Mouse (Mus musculus) cerebellum, adult 9-10 months (tissue): Measurements from ENCODE around the gene C1ql4.

Experiments
- DNase-seq: peaks from one replicate; pipeline ENCODE4 v3.0.0; 2022

C1ql4 gene

DNA sequence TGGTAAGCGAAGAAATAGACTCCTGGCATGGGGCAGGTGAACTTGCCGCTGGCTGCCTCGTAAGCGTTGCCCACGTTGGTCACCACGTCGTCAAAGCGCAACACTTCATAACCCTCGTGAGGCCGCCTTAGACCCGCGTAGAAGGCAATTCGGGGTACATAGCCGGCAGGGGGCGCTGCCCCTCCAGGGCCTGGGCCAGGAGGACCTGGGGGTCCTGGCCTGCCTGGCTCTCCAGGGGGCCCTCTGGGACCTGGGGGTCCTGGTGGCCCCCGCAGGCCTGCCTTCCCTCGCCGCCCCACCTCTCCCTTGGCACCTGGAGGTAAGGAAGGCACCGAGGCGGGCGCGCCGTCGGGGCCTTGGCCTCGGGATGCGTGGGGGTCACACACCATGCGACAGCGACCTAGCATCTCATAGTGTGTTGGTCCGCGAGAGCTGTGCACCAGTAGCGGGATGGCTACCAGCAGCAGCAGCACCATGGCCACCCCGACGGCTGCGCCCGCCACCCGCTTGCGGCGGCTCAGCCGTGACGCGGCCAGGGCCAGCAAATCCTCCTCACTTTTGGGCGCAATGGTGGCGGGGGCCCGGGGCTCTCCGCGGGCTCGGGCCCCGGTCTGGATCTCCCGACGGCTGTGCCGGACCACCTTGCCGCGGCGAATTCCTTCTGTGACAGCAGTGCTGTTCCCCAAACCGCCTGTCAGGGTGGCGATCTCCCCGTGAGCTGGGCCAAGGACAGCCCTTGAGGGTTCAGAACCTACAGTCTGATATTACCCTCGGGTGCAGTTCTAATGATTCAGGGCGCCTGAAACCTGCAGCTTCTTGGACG, at the start of gene C1ql4:
Gene C1ql4 (minus strand): TSS at position 565 of the 823 bp plus-strand sequence.
- no peak for DNase-seq

DNA sequence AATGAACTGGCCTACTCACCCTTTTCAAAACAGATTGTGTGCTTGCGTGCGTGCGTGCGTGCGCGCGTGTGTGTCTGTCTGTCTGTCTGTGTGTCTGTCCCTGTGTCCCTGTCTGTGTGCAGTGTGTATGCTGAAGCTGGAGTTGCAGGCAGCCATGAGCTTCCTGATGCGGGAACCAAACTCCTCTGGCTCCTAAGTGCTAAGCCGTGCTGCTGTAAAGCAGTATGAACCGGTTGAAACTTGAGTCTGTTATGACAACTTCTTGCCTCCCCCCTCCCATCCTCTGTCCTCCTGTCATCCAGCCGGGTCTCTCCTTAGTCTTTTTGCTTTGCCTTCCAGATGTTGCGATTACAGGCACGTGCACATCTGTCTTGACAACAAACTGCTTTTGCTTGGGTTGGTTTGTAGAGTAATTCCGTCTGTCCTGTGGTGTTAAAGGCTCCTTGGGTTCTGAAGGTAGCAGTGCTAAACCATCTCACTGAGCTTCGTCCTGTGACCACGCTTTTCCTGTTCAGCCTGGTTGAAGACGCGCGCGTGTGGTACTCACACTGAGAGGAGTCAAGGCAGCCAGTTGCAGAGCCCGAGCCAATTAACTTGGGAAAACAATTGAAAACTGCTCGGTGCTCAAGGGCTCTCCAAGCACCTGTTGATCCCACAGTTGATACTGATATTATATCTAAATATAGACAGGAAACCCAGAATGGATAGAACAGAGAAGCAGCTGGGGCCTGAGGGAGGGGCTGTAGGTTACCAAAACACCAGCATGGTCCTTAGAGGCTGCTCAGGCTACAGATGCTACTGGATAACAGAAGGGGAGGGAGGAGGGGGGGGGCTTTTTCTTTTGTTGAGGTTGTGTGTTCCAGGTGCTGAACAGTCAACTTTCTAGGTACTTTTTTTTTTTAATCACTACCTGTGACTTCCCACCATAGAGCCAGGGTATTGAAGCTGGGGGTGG, 42.6 kb upstream of the C1ql4 start:
- DNase-seq: no peak

DNA sequence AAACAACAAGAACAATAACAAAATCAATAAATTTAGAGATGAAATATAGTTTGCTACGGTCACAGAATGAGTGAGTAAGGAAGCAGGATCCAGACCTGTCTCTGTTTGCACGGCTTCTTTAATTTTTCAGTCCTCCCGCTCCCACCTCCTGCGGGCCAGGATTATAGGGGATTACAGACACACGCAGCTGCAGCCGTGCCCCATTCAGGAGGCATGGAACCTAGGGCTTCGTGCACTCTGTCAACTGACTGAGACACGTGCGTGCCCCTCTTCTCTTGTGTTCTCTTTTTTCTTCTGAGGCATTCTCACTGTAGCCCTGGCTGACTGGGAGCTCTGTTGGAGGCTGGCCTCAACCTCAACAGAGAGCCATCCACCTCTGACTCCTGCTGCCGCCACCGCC, 41.8 kb upstream of the C1ql4 start:
- DNase-seq: no peak

DNA sequence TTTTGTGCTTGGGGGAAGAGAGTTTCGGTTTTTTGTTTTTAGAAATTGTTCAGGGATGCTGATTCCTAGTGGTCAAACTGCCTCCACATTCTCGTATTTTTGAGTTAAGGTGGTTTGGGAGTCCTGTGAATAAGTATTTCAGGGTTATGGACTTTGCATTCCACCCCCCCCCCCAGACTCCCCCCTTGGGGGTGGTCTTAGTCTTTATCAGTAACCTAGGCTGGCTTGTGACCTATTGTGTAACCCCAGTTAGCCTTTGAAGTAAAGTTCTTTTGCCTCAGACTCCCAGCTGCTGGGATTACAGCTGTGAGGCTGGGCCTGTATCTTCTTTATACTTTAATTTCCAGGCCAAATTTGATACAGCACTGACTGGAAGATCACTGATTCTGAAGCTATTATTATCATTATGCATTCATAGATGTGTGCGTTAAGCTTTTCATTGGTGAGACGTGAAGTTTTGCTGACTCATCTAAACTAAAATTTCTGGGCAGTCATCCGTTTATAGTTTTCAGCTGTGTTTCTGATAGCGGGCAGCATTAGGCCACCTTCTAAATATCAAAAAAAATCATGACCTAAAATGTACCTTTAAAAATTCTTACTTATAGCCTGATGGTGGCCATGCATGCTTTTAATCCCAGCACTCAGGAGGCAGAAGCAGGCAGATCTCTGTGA, 40.4 kb upstream of the C1ql4 start:
- no peak for DNase-seq

DNA sequence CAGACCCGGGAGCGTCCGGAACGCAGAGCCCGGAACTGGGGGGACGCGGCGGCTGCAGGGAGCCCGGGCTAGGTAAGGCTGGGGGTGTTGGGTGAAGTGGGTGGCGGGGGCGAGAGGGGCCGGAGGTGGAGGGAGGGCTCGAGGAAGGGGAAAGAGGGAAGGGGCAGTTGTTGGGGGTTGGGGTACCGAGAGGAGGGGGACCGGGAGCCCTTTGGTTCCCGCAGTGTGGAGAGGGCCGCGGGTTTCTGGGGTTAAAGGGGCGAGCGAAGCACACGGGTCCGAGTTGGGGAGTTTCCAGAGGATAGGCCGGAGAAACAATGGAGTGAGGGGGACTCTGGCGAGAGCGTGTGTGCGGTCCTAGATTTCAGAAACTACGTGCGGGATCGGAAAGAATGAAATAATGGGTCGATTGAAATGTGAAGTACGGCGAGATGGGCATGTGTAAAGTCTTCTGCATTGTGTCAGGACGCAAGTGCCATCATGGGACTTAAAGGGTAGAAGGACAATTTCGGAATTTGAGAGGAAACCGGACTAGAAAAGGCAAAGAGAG, 39.3 kb upstream of the C1ql4 start:
- peak; percentile 23 for DNase-seq

DNA sequence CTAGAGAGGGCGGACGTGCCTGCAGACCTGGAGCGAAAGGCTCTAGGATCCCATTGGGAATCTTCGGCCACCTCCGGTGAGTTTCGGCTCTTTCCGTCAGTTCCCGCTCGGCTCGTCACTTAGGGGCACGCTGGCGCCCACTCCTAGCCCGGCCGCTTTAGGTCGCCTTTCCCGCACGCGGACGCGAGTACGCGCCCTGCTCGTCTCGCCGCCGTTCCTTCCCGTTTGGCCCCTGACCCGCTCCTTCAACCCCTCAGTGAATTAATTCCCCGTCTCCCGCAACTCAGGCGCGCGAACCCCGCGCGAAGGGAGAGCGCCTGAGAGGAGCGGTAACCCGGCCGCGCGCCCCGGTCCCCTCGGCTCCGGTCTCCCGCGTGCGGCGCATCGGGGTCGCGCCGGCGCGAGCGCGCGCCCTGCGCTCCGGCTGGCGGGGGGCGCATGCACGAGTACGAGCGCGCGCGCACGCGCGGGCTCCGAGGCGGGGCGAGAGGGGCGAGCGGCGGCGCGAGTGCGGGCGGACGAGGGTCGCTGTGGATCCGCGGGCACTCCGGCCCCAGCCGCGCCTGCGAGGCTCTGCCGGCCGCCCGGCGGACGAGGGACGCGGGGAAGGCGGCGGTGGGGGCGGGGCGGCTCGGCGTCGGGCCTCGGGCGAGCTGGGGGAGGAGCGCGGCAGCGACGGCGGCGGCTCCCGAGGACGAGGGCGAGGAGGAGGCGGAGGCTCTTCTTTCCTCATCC, 38.6 kb upstream of the C1ql4 start:
- peak; percentile 89 for DNase-seq

DNA sequence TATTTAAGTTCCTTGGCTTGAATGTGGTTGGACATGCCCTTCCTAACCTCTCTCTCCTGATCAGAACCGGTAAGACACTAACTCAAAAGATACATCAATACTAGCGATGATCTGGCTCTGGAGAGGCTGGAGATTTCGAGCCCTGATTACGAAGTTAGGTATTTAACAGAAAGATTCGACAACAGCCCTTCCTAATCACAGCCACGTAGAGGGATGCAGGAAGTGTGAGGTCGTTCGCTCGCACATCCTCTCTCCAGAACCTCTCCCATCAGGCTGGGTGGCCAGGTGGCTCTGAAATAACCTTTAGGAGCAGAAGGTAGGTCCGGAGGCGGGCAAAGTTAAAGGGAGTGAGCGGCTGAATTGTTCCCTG, 38.1 kb upstream of the C1ql4 start, which contains the start of gene Spats2:
Gene Spats2 (plus strand): TSS at position 206 of the 370 bp plus-strand sequence.
- DNase-seq: no peak

DNA sequence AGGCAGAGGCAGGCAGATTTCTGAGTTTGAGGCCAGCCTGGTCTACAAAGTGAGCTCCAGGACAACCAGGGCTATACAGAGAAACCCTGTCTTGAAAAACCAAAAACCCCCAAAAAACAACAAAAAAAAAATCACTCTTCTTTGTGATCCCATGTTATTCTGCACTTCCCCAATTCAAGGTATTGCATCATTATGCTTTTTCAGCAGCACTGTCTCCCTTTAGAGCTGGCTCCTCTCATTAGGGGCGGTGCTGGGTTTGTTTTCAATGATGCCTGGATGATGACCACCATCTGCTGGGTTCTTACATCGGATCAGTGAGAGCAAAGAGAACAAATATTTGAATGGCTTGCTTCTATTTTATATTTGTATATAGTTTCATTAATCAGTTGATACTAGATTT, 35.0 kb upstream of the C1ql4 start:
- no peak for DNase-seq

DNA sequence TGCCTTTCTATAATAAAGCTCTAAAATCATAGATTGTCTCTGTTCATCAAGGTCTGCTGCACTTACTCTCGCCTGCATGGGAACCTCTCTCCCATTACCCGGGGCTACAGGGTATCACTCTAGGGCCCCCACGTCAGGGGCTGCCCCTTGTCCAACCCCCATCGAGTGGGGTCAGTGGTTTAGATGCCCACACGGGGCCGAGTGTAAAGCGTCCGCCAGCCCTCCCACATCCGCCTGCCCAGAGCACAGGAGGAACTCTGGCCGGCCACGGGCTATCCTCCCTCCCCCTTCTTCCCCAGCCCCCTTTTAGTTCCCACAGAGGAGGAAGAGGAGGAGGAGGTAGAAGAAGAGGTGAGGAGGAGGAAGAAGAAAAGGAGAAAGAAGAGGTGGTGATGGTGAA, 33.2 kb upstream of the C1ql4 start:
- no peak for DNase-seq

DNA sequence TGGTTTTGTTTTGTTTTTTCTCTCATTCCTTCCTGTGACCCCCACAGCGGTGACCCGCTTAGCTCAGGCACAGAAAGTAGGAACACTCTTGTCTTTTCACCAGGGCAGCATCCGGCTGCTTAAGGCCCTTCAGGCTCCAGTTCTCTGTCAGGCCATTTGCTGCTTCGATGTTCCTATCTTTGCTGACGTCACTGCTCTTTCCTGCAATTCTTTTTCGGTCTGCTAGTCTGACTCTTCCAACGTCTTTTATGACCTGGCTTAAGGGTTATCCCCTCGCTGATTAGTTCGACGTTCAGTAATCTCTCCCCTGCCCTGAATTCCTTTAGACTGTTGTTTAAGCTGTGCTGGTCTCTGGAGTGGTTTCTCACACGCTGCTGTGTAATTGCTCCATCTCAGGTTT, 28.9 kb upstream of the C1ql4 start:
- DNase-seq: no peak

DNA sequence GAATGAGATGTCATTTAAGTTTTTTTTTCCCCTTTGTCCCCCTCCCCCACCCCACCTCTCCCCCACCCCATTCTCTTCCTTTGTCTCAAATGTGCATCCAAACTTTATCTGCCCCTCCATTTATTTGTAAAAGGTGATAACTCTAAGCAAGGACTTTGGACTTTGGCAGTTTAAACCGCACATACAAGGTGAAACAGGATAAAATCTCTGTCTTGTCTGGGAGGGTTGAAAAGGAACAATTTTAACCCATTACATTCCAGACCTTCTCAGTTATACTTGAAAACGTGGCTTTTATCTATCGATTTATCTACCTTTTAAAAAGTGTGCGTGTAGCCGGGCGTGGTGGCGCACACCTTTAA, 27.4 kb upstream of the C1ql4 start:
- no peak for DNase-seq

DNA sequence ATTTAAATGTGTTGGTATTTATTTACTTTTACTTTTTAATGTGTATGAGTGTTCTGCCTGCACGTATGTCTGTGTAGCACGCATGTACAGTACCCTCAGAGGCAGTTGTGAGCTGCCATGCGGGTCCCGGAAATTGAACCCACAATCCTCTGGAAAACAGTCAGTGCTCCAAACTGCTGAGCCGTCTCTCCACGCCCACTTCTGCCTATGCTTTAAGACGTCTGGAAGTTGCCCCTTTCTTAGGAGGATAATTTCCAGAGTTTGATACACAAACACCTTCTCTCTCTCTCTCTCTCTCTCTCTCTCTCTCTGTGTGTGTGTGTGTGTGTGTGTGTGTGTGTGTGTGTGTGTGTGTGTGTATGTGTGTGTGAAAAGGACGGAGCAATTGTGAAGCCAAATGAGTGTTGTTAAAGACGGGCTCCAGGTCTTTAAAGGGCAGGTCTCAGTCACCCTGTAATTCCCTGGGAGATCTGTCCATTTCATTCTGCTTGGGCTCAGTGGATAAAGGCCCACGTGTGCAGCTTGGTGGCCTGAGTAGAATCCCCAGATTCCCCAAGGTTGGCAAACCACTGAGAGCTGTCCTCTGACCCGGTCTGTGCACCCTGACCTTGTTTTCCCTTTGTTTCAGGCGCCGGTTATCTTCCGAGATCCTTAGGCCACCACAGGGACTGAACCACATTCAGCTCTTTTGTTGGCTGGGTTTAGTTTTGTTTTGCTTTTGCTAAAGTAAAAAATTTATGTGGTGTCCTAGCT, 26.9 kb upstream of the C1ql4 start:
- no peak for DNase-seq

DNA sequence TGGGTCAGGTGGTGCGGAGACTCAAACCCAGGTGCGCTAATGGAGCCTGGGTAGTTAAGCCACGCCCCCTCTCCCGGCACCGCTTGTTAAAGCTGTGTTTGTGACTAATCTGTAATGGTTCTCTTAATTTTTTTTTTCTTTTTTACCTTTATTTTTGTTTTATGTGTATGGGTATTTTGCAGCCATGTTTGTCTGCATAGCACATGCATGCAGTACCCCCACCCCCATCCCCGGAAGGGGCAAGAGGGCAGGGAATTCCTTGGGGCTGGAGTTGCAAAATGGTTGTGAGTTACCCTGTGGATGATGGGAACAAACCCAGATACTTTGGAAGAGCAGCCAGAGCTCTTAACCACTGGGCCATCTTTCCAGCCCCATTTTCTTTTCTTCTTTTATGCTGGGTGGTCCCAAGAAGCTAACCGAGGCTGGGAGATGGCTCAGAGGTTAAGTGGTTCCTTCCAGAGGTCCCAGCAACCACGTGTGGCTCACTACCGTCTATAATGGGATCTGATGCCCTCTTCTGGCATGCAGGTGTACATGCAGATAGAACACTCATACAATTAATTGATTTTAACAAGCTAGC, 25.9 kb upstream of the C1ql4 start:
- DNase-seq: no peak

DNA sequence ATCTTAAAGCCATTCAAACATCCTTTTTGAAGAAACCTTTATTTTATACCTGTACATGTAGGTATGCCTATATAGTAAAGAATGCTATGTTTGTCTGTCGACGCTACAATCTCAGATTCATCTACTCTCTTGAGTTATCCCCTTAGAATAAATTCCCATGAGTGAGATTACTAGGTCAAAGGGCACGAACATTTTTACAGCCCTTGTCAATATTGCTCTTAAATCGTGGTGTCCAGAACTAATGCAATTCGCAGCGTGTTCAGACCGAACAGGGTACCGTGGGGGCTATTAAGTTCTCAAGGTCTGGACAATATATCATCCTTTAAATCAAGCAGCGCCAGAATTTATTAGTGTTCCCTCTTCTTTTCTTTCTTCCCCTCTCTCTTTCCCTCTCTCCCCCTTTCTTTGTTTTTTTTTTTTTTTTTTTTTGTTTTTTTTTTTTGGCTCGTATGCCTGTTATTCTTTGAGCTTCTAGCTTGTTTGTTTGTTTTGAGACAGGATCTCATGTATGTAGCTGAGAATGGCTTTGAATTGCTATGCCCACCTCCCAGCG, 25.3 kb upstream of the C1ql4 start:
- no peak for DNase-seq

DNA sequence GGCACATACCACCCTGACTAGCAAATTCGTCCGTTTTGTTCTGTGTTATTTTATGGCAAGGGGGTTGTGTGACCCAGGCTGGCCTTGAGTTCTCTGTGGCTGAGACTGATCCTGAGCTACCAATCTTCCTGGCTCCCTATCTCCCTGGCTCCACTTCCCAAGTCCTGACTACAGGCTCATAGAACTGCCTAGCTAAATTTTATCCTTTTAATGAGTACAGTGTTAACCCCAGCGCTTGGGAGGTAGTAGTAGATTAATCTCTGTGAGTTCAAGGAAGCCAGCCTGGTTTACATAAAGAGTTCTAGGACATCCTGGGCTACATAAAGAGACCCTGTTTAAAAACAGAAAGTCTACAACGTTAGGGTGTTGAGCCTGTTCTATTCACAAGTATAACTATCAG, 24.2 kb upstream of the C1ql4 start:
- DNase-seq: no peak

DNA sequence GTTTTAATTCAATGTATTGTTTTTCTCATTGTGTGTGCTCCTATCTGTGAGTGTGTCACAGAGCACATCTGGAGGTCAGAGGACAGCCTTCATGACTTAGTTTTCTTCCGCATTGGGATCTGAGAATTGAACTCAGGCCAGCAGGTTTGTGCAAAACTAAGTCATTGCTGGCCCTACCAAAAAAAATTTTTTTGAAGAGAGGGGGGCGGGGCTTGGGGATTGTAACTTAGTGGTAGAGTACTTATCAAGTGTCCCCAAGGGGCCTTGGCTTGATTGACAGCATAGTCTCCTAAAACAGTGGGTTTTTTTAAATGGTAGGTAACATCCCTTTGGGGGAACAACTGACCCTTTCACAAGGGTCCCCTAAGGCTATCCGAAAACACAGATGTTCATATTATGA, 23.5 kb upstream of the C1ql4 start:
- no peak for DNase-seq

DNA sequence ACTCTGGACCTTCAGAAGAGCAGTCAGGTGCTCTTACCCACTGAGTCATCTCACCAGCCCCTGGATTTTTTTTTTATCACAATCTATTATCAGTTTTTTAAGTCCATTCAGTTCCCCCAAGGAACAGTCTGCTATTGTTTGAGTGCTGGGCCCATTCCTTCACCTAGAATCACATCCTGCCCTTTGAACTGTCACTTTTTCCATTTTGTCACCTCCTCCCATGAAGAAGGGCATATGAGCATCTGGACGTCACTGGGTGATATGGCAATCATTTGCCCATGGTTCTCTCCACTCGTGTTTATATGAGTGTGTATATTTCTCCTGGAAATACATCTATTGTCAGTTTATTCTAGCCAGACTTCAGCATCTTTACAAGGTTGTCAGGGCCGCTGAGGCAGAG, 20.2 kb upstream of the C1ql4 start:
- DNase-seq: no peak

DNA sequence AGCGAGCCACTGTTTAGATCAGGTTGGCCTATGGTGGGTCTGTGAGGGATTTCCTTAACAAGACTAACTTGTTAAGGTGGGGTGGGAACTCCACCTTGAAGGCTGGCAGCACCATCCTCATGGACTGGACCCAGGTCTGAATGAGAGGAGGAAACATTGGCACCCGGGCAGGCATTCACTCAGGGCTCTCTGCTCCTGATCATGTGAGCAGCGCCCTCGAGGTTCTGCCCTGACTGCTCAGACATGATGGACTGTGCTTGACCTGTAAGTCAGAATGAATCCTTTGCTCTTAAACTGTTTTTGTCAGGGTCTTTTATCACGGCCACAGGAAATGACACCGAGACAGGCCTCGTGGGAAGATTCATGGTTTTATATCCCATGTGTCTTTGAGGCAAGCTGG, 17.6 kb upstream of the C1ql4 start:
- no peak for DNase-seq

DNA sequence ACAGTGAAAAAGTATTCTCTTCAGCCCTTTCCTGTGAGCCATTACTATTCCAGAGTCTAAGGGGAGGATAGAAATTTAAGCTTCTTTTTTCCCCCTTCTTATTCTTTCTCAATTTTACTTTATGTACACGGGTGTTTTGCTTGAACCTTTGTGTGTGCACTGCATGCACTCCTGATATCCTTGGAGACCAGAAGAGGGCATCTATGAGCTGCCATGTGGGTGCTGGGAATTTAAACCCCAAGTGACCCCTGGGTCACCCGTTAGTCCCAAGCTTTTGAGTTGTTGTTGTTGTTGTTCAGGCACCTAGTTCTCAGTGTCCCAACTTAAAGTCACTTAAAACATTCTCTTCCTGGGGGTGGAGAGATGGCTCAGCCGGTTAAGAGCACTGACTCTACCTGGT, 12.4 kb upstream of the C1ql4 start:
- DNase-seq: no peak

DNA sequence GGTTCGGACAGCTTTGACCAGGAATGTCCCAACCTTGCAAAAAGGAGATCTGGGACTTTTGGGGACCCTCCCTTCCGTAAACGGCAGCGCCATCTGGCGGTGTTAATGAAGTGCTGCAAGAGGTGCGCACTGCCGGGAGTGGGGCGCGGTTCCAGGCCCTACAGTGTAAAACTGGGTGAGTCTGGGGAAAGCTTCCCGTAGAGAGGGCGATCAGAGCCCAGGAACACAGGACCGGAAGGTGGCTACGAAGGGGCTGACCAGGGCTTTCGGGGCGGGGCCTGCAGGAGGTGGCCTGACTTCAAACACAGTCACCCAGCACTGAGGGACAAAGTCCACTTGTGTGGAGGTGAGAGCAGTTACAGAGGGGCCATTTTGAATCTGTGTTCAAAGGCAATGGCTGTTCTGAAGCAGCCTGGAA, 11.5 kb upstream of the C1ql4 start:
- DNase-seq: no peak

DNA sequence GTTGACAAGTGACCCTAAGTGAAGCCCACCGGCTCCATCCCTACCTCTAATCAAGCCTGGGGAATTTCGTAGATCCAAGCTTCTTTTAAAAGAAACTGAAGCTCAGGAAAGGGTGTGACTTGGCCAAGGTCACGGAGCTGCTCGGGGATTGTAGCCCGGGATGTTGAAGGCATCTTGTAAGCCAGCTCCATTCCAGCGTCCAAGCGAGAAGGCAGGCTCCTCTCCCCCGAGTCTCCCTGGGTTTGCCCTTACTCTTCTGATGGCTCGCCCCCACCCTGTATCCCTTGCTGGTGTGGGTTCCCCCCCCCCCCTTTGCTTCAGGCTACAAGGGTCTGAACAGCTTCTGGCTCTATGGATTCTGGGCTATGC, 10.9 kb upstream of the C1ql4 start:
- DNase-seq: no peak
